Mouse (Mus musculus): ENCODE results near the gene Akna. TPM values are rescaled to one million over a fixed set of nuclear protein-coding genes. Genes with fewer than 3 reads are reported as not detected.
A peak's percentile ranks its signal among the peaks of the same experiment; 100 is the strongest.

The Akna gene
- total RNA-seq, 4 experiments from 2014 or later = 3.1 to 4.4 (median 3.5) TPM

GRCm38 (mm10) chr4:63384262-63384661, 18.9 kb downstream of the Akna start:
- no peak for DNase-seq (ENCODE audit: low spot score)

- DNase-seq (ENCODE audit: low spot score) = no peak
Measured at GRCm38 (mm10) chr4:63383474-63383873, 19.7 kb downstream of the Akna start.

GRCm38 (mm10) chr4:63382676-63383369, 20.3 kb downstream of the Akna start:
- no peak for DNase-seq (ENCODE audit: low spot score)

GRCm38 (mm10) chr4:63377483-63377882, 25.7 kb downstream of the Akna start:
- no peak for DNase-seq (ENCODE audit: low spot score)

GRCm38 (mm10) chr4:63375367-63375766, 27.8 kb downstream of the Akna start:
- DNase-seq (ENCODE audit: low spot score) = no peak

GRCm38 (mm10) chr4:63374331-63374730, 28.8 kb downstream of the Akna start:
- DNase-seq (ENCODE audit: low spot score) = no peak

- DNase-seq (ENCODE audit: low spot score) = no peak
Measured at GRCm38 (mm10) chr4:63373404-63373803, 29.8 kb downstream of the Akna start.

GRCm38 (mm10) chr4:63371890-63372289, 31.3 kb downstream of the Akna start:
- DNase-seq (ENCODE audit: low spot score) = no peak

GRCm38 (mm10) chr4:63370897-63371296, 32.3 kb downstream of the Akna start:
- DNase-seq (ENCODE audit: low spot score) = no peak

- peak; percentile 86 for DNase-seq (ENCODE audit: low spot score)
Measured at GRCm38 (mm10) chr4:63368577-63368976, 34.6 kb downstream of the Akna start.

GRCm38 (mm10) chr4:63362150-63362549, 41.0 kb downstream of the Akna start, which contains the start of gene Orm2:
TSS of gene Orm2 (plus strand) at chr4:63362449.
- peak; percentile 14 for DNase-seq (ENCODE audit: low spot score)

GRCm38 (mm10) chr4:63359861-63360260, 43.3 kb downstream of the Akna start:
- no peak for DNase-seq (ENCODE audit: low spot score)

- no peak for DNase-seq (ENCODE audit: low spot score)
Measured at GRCm38 (mm10) chr4:63356981-63357570, 46.1 kb downstream of the Akna start.

GRCm38 (mm10) chr4:63355877-63356665, 47.1 kb downstream of the Akna start, which contains the start of gene Orm3:
TSS of gene Orm3 (plus strand) at chr4:63356162.
- peak; percentile 61 for DNase-seq (ENCODE audit: low spot score)

GRCm38 (mm10) chr4:63348524-63348923, 54.6 kb downstream of the Akna start:
- DNase-seq (ENCODE audit: low spot score) = no peak

- no peak for DNase-seq (ENCODE audit: low spot score)
Measured at GRCm38 (mm10) chr4:63346659-63347058, 56.5 kb downstream of the Akna start.

- DNase-seq (ENCODE audit: low spot score) = no peak
Measured at GRCm38 (mm10) chr4:63345261-63345660, 57.9 kb downstream of the Akna start.

GRCm38 (mm10) chr4:63344295-63344694, 58.9 kb downstream of the Akna start, which contains the start of gene Orm1:
TSS of gene Orm1 (plus strand) at chr4:63344560.
- DNase-seq (ENCODE audit: low spot score) = no peak

- DNase-seq (ENCODE audit: low spot score) = no peak
Measured at GRCm38 (mm10) chr4:63343608-63344007, 59.5 kb downstream of the Akna start.

GRCm38 (mm10) chr4:63342491-63342890, 60.7 kb downstream of the Akna start:
- DNase-seq (ENCODE audit: low spot score) = no peak

GRCm38 (mm10) chr4:63338414-63339076, 64.6 kb downstream of the Akna start:
- no peak for DNase-seq (ENCODE audit: low spot score)

GRCm38 (mm10) chr4:63333403-63333802, 69.8 kb downstream of the Akna start:
- no peak for DNase-seq (ENCODE audit: low spot score)
